Mouse (Mus musculus) layer of hippocampus, adult 2 months (tissue): ENCODE results near the gene Sorcs3. TPM values are rescaled to one million over a fixed set of nuclear protein-coding genes. Genes with fewer than 3 reads are reported as not detected.

ENCODE experiments used
- DNase-seq, 2 experiments: peaks; one replicate each; pipeline ENCODE4 v3.0.0; 2022; ENCODE audit warnings: low spot score in 2 of 2
- H3K27ac ChIP-seq: fragments of 200-600 bp; 2 replicates; pipeline ENCODE4 v1.8.1; 2022
- H3K4me3 ChIP-seq: fragments of 200-600 bp; 2 replicates; pipeline ENCODE4 v1.8.1; 2022; ENCODE audit warnings: mild to moderate bottlenecking
- CTCF ChIP-seq: fragments of 200-600 bp; conservative IDR thresholded peaks from 2 replicates; pipeline ENCODE4 v1.8.1; 2022; ENCODE audit warnings: antibody characterized with exemption, mild to moderate bottlenecking, moderate library complexity
- total RNA-seq, 2 experiments: library from RNA; stranded (reverse); gene quantifications; 2 replicates each; pipeline ENCODE4 v1.2.3; 2021

The Sorcs3 gene
- total RNA-seq, 2 experiments from 2014 or later, result 34.1 to 34.3 TPM

GRCm38 (mm10) chr19:48815064-48815463 is 609.2 kb downstream of the Sorcs3 start:
- no peak for TF ChIP-seq CTCF
- no peak for DNase-seq
- Histone ChIP-seq H3K4me3 (no peak overlapping the region), H3K27ac (no peak overlapping the region)

- Histone ChIP-seq H3K27ac (no peak overlapping the region), H3K4me3 (no peak overlapping the region)
- DNase-seq, result peak; percentile 16 to 19
- TF ChIP-seq CTCF, result no peak
Observed at GRCm38 (mm10) chr19:48820493-48821282, 614.9 kb downstream of the Sorcs3 start.

GRCm38 (mm10) chr19:48821283-48821715 is 615.5 kb downstream of the Sorcs3 start:
- TF ChIP-seq CTCF, result no peak
- no peak for DNase-seq

GRCm38 (mm10) chr19:48834342-48834741 is 628.5 kb downstream of the Sorcs3 start:
- no peak for DNase-seq
- Histone ChIP-seq H3K27ac (no peak overlapping the region), H3K4me3 (no peak overlapping the region)
- TF ChIP-seq CTCF, result no peak

More at GRCm38 (mm10) chr19:48821283-48821715, 615.5 kb downstream of the Sorcs3 start:
- H3K27ac ChIP-seq, result no peak overlapping the region
- H3K4me3 ChIP-seq, result no peak overlapping the region

GRCm38 (mm10) chr19:48839418-48839817 is 633.6 kb downstream of the Sorcs3 start:
- Histone ChIP-seq H3K4me3 (no peak overlapping the region), H3K27ac (no peak overlapping the region)
- no peak for TF ChIP-seq CTCF
- no peak for DNase-seq

GRCm38 (mm10) chr19:48847700-48848099 is 641.9 kb downstream of the Sorcs3 start:
- DNase-seq, result no peak
- H3K27ac ChIP-seq, result no peak overlapping the region
- no peak for TF ChIP-seq CTCF
- no peak overlapping the region for H3K4me3 ChIP-seq

- Histone ChIP-seq H3K4me3 (no peak overlapping the region), H3K27ac (no peak overlapping the region)
- DNase-seq, result no peak
- TF ChIP-seq CTCF, result no peak
Observed at GRCm38 (mm10) chr19:48850466-48850865, 644.6 kb downstream of the Sorcs3 start.
